34 mouse cellular contexts compared by ENCODE assay signal in genomic region chr16:90858206-90858605, GRCm38 (mm10). TPM values are rescaled to one million over a fixed set of nuclear protein-coding genes. Genes with fewer than 3 reads are reported as not detected.
"Had no signal": no experiment of that assay in that cellular context is flagged by ENCODE, and none has a peak within 500 bp of the region (broad histone marks: within the 10 kb centered on the region; RNA-seq: fewer than 3 reads in every experiment).

No protein-coding gene starts in this region.

- H3K4me2 ChIP-seq: limb, embryonic 12.5 days; limb, embryonic 13.5 days; limb, embryonic 15.5 days; liver, embryonic 11.5 days; liver, embryonic 13.5 days; liver, embryonic 15.5 days; lung, embryonic 14.5 days; lung, embryonic 15.5 days; midbrain, embryonic 12.5 days; midbrain, embryonic 15.5 days; neural tube, embryonic 12.5 days had no signal

- H3K36me3 ChIP-seq: limb, embryonic 10.5 days; limb, embryonic 12.5 days; limb, embryonic 13.5 days; limb, embryonic 15.5 days; liver, embryonic 13.5 days; liver, embryonic 15.5 days; lung, embryonic 15.5 days; midbrain, embryonic 10.5 days; midbrain, embryonic 12.5 days; midbrain, embryonic 15.5 days; neural tube, embryonic 12.5 days had no signal

- H3K27me3 ChIP-seq: limb, embryonic 12.5 days; limb, embryonic 13.5 days; limb, embryonic 15.5 days; lung, embryonic 15.5 days; midbrain, embryonic 12.5 days; midbrain, embryonic 15.5 days; neural tube, embryonic 12.5 days had no signal

- H3K4me3 ChIP-seq: left cerebral cortex, adult 2 months; limb, embryonic 10.5 days; limb, embryonic 12.5 days; limb, embryonic 13.5 days; limb, embryonic 15.5 days; liver, embryonic 13.5 days; liver, embryonic 15.5 days; lung, embryonic 15.5 days; megakaryocyte, embryonic 14.5 days; midbrain, embryonic 10.5 days; midbrain, embryonic 12.5 days; midbrain, embryonic 15.5 days; myocyte; neural tube, embryonic 12.5 days had no signal

- ATAC-seq: liver, postnatal 0 days; lung, postnatal 0 days; midbrain, embryonic 15.5 days; midbrain, embryonic 16.5 days had no signal

- H3K4me1 ChIP-seq: lung, embryonic 15.5 days; megakaryocyte, embryonic 14.5 days; midbrain, embryonic 12.5 days; midbrain, embryonic 15.5 days; neural tube, embryonic 12.5 days had no signal

- H3K9ac ChIP-seq: limb, embryonic 12.5 days; limb, embryonic 13.5 days; limb, embryonic 15.5 days; liver, embryonic 13.5 days; liver, embryonic 14.5 days; liver, embryonic 15.5 days; liver, postnatal 0 days; lung, embryonic 14.5 days; lung, embryonic 15.5 days; midbrain, embryonic 12.5 days; midbrain, embryonic 15.5 days; neural tube, embryonic 12.5 days had no signal

- DNase-seq: left cerebral cortex, postnatal 4 days; liver; liver, embryonic 13.5 days; liver, postnatal 0 days; lung, adult 18-20 months; lung, adult 2 months; lung, embryonic 14.5 days; lung, postnatal 10 days; lung, postnatal 14 days; lung, postnatal 36 days; lung, postnatal 4 days; midbrain, embryonic 14.5 days had no signal

- H3K27ac ChIP-seq: left cerebral cortex, adult 2 months; limb, embryonic 10.5 days; limb, embryonic 12.5 days; limb, embryonic 13.5 days; limb, embryonic 15.5 days; liver, embryonic 13.5 days; liver, embryonic 14.5 days; liver, embryonic 15.5 days; lung, embryonic 15.5 days; macrophage; midbrain, embryonic 10.5 days; midbrain, embryonic 12.5 days; midbrain, embryonic 15.5 days; neural tube, embryonic 12.5 days had no signal

- H3K9me3 ChIP-seq: limb, embryonic 10.5 days; limb, embryonic 12.5 days; limb, embryonic 13.5 days; limb, embryonic 15.5 days; liver, embryonic 13.5 days; liver, embryonic 15.5 days; lung, embryonic 15.5 days; megakaryocyte, embryonic 14.5 days; midbrain, embryonic 10.5 days; midbrain, embryonic 12.5 days; midbrain, embryonic 15.5 days; neural tube, embryonic 12.5 days had no signal

RNA-seq across cellular contexts. Expression of gene Eva1c, which starts 31.7 kb away (rescaled TPM):
- total RNA-seq: megakaryocyte progenitor cell, adult 5-6 weeks; megakaryocyte, adult 5-6 weeks; megakaryocyte-erythroid progenitor cell, adult 5-6 weeks; monocyte, adult 5-6 weeks had no signal
- polyA plus RNA-seq: macrophage had no signal
